Mouse (Mus musculus): ENCODE results near the gene Uqcc1.
"Not testable (repeated sequence)": the region's sequence is repeated elsewhere in the genome, so short reads cannot be mapped to it uniquely, and the experiment has no call there.

The Uqcc1 gene

GRCm38 (mm10) chr2:155928711-155929345, 1.3 kb downstream of the Uqcc1 start:
- DNase-seq (ENCODE audit: low spot score), result no peak

- DNase-seq (ENCODE audit: low spot score), result not testable (repeated sequence)
Measured at GRCm38 (mm10) chr2:155925213-155925612, 4.9 kb downstream of the Uqcc1 start.

- no peak for DNase-seq (ENCODE audit: low spot score)
Measured at GRCm38 (mm10) chr2:155923143-155923542, 7.0 kb downstream of the Uqcc1 start.

GRCm38 (mm10) chr2:155914684-155915083, 15.4 kb downstream of the Uqcc1 start:
- DNase-seq (ENCODE audit: low spot score), result no peak

GRCm38 (mm10) chr2:155903632-155904008, 26.5 kb downstream of the Uqcc1 start:
- DNase-seq (ENCODE audit: low spot score), result no peak

- no peak for DNase-seq (ENCODE audit: low spot score)
Measured at GRCm38 (mm10) chr2:155902989-155903631, 27.0 kb downstream of the Uqcc1 start.

GRCm38 (mm10) chr2:155895046-155895735, 34.9 kb downstream of the Uqcc1 start:
- no peak for DNase-seq (ENCODE audit: low spot score)

GRCm38 (mm10) chr2:155894307-155895045, 35.6 kb downstream of the Uqcc1 start:
- DNase-seq (ENCODE audit: low spot score), result no peak

- no peak for DNase-seq (ENCODE audit: low spot score)
Measured at GRCm38 (mm10) chr2:155886776-155887175, 43.3 kb downstream of the Uqcc1 start.

- no peak for DNase-seq (ENCODE audit: low spot score)
Measured at GRCm38 (mm10) chr2:155885271-155885697, 44.8 kb downstream of the Uqcc1 start.

- no peak for DNase-seq (ENCODE audit: low spot score)
Measured at GRCm38 (mm10) chr2:155882087-155882486, 48.0 kb downstream of the Uqcc1 start.

GRCm38 (mm10) chr2:155878964-155879876, 50.9 kb downstream of the Uqcc1 start:
- no peak for DNase-seq (ENCODE audit: low spot score)

GRCm38 (mm10) chr2:155873636-155874035, 56.5 kb downstream of the Uqcc1 start:
- no peak for DNase-seq (ENCODE audit: low spot score)

- no peak for DNase-seq (ENCODE audit: low spot score)
Measured at GRCm38 (mm10) chr2:155872930-155873507, 57.1 kb downstream of the Uqcc1 start.

- no peak for DNase-seq (ENCODE audit: low spot score)
Measured at GRCm38 (mm10) chr2:155872486-155872885, 57.6 kb downstream of the Uqcc1 start.

- DNase-seq (ENCODE audit: low spot score), result no peak
Measured at GRCm38 (mm10) chr2:155869772-155870171, 60.3 kb downstream of the Uqcc1 start.

GRCm38 (mm10) chr2:155868320-155868719, 61.8 kb downstream of the Uqcc1 start:
- no peak for DNase-seq (ENCODE audit: low spot score)

GRCm38 (mm10) chr2:155863301-155863867, 66.7 kb downstream of the Uqcc1 start:
- DNase-seq (ENCODE audit: low spot score), result no peak

- no peak for DNase-seq (ENCODE audit: low spot score)
Measured at GRCm38 (mm10) chr2:155862573-155863300, 67.4 kb downstream of the Uqcc1 start.

- no peak for DNase-seq (ENCODE audit: low spot score)
Measured at GRCm38 (mm10) chr2:155861581-155861980, 68.5 kb downstream of the Uqcc1 start.
